Mouse (Mus musculus) small intestine, adult 2 months (tissue): Measurements from ENCODE around the gene Bhlhe23.

Source experiments
- CTCF ChIP-seq: fragments of 200-500 bp; IDR thresholded peaks from 2 replicates; pipeline ENCODE4 v1.5.1; 2012; ENCODE audit warnings: low read depth, mild to moderate bottlenecking, control low read depth, inconsistent platforms, low read length, moderate library complexity, mixed read lengths; ENCODE audit not compliant: insufficient replicate concordance, insufficient read length; ENCODE audit errors: extremely low read depth
- POLR2A ChIP-seq: fragments of 200-500 bp; IDR thresholded peaks from 2 replicates; pipeline ENCODE4 v1.6.1; 2012; ENCODE audit warnings: low read depth, mild to moderate bottlenecking, control low read depth, inconsistent platforms, low read length, moderate library complexity

GRCm38 (mm10) chr2:180779226-180780104 lies 2.8 kb upstream of the Bhlhe23 start:
- TF ChIP-seq CTCF = peak; percentile 81; the same call in 1 of the 2 replicates
- TF ChIP-seq POLR2A = no peak
